In the genomic region with DNA sequence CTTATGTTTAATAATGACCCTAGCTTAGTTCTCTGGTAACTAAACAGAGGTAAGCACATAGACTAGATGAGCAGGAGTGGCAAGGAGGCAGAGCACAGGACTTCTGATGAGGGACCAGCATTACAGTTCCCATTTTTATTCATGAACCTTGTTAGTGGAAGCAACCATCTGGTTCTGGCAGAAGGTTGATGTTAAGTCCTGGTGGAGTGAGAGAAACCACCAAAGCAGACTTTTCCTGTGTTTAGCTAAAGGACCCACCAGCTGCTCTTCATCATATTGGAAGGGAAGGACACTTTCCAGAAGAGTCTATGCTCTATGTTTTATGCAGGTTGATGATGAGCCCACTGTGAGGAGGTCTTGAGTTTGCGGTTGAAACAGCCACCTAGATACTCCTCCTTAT, we compare ENCODE assay signal across 27 mouse cellular contexts.
"Had no signal": no experiment of that assay in that cellular context is flagged by ENCODE, and none has a peak within 500 bp of the region (broad histone marks: within the 10 kb centered on the region; RNA-seq: fewer than 3 reads in every experiment).

No protein-coding gene starts in this region.

- H3K9ac ChIP-seq: limb, embryonic 13.5 days; liver, embryonic 12.5 days; liver, embryonic 15.5 days; lung, embryonic 15.5 days; midbrain, embryonic 13.5 days; neural tube, embryonic 13.5 days; stomach, embryonic 15.5 days had no signal

- H3K9me3 ChIP-seq: limb, embryonic 10.5 days; limb, embryonic 13.5 days; liver, embryonic 12.5 days; liver, embryonic 15.5 days; lung, embryonic 15.5 days; megakaryocyte, embryonic 14.5 days; midbrain, embryonic 10.5 days; midbrain, embryonic 13.5 days; neural tube, embryonic 13.5 days; stomach, embryonic 15.5 days had no signal

- H3K4me1 ChIP-seq: limb, embryonic 10.5 days; liver, embryonic 12.5 days; liver, embryonic 15.5 days; lung, embryonic 15.5 days; megakaryocyte, embryonic 14.5 days; midbrain, embryonic 10.5 days; midbrain, embryonic 13.5 days; neural tube, embryonic 13.5 days; stomach, embryonic 15.5 days had no signal

- ATAC-seq: intestine, embryonic 16.5 days; liver, embryonic 12.5 days; midbrain, embryonic 13.5 days; midbrain, embryonic 16.5 days had no signal

- H3K4me3 ChIP-seq: layer of hippocampus, adult 2 months; limb, embryonic 10.5 days; limb, embryonic 13.5 days; liver, embryonic 12.5 days; liver, embryonic 15.5 days; lung, embryonic 15.5 days; megakaryocyte, embryonic 14.5 days; midbrain, embryonic 10.5 days; midbrain, embryonic 13.5 days; myocyte; neural tube, embryonic 13.5 days; stomach, embryonic 15.5 days had no signal

- H3K27me3 ChIP-seq: limb, embryonic 13.5 days; liver, embryonic 12.5 days; liver, embryonic 15.5 days; lung, embryonic 15.5 days; megakaryocyte, embryonic 14.5 days; midbrain, embryonic 13.5 days; neural tube, embryonic 13.5 days; stomach, embryonic 15.5 days had no signal

- H3K36me3 ChIP-seq: limb, embryonic 10.5 days; limb, embryonic 13.5 days; liver, embryonic 12.5 days; liver, embryonic 15.5 days; lung, embryonic 15.5 days; midbrain, embryonic 10.5 days; midbrain, embryonic 13.5 days; neural tube, embryonic 13.5 days; stomach, embryonic 15.5 days had no signal

- H3K27ac ChIP-seq: layer of hippocampus, adult 2 months; limb, embryonic 10.5 days; limb, embryonic 13.5 days; liver, embryonic 12.5 days; liver, embryonic 15.5 days; lung, embryonic 15.5 days; midbrain, embryonic 10.5 days; midbrain, embryonic 13.5 days; neural tube, embryonic 13.5 days; stomach, embryonic 15.5 days had no signal

- DNase-seq: kidney, adult 18-20 months; kidney, adult 9 months; kidney, postnatal 14 days; kidney, postnatal 4 days; liver; lung, adult 18-20 months; lung, postnatal 10 days; lung, postnatal 36 days; right cerebral cortex, postnatal 14 days; spleen, adult 18-20 months; thymus, adult 18-20 months; thymus, postnatal 14 days; thymus, postnatal 4 days had no signal

- H3K4me2 ChIP-seq: limb, embryonic 13.5 days; liver, embryonic 12.5 days; liver, embryonic 15.5 days; lung, embryonic 15.5 days; midbrain, embryonic 13.5 days; neural tube, embryonic 13.5 days; stomach, embryonic 15.5 days had no signal
